Mouse (Mus musculus) liver, adult 2 months (tissue): ENCODE data around the gene Twist2.

ENCODE experiments used
- CTCF ChIP-seq: fragments of 200-500 bp; IDR thresholded peaks from 2 replicates; pipeline ENCODE4 v1.5.1; 2011; ENCODE audit warnings: low read depth, low read length, control low read depth
- POLR2A ChIP-seq: fragments of 200-500 bp; IDR thresholded peaks from 2 replicates; pipeline ENCODE4 v1.6.1; 2011; ENCODE audit warnings: low read length, control low read depth; ENCODE audit not compliant: insufficient read depth; ENCODE audit errors: extremely low read depth

DNA sequence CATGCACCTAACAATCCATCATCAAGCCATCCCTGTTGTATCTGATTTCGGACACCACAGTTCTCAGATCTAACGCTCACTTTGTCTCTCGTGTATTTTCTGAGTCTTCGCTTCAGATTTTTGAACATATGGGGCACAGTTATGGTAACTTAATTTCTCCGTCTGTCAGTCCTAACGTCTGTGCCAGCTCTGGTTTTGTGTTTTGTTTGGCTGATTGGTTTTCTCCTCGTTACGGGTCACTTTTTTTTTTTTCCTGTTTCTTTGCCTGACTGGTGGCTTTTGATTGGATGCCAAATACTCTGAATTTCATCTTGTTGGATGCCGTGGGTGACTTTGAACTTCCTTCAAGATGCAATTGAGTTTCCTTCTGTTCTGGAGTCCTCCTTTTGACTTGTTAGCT is 48.3 kb upstream of the Twist2 start:
- TF ChIP-seq POLR2A (no peak), CTCF (no peak)
